Mouse (Mus musculus): ENCODE measurements around the gene Pard3b.

GRCm38 (mm10) chr1:62411368-62411767, 772.7 kb downstream of the Pard3b start:
- TF ChIP-seq CTCF (IDR thresholded peaks at IDR 0.05; ENCODE audit: insufficient read depth, low read depth, low read length) (no peak), POLR2A (IDR thresholded peaks at IDR 0.05; ENCODE audit: insufficient read depth, low read depth, low read length) (no peak)
